Mouse (Mus musculus): ENCODE data around the gene Bcar3. TPM values are rescaled to one million over a fixed set of nuclear protein-coding genes. Genes with fewer than 3 reads are reported as not detected.

The Bcar3 gene
- polyA plus RNA-seq, 1 experiment: 26.3 TPM

DNA sequence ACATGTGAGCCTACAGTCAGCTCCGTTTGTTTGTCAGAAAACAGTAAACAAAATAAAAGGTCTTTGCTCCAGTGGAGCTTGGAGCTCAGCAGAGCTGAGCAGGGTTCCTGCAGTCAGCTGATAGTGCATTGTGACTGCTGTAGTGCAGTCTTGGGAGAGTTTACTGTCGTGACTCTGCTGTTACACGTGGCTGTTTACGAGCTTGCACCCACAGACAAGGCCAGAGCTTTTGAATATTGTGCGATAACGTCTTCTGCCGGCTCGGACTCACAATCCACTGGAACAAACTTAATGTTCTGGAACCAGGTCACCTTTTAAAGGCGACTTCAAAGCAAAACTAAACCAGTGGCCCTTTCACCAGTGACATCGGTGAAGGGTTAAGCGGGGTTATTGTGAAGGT lies 123.5 kb downstream of the Bcar3 start:
- Histone ChIP-seq H3K9me3 (replicated peaks; ENCODE audit: control insufficient read depth, insufficient read depth, low read length, poor library complexity, severe bottlenecking) (no peaks in the 10 kb centered on the region), H3K36me3 (ENCODE audit: control insufficient read depth, insufficient read depth, low read length, poor library complexity, severe bottlenecking) (no peaks in the 10 kb centered on the region), H3K27me3 (ENCODE audit: control insufficient read depth, insufficient read depth, low read length, poor library complexity, severe bottlenecking) (no peaks in the 10 kb centered on the region), H3K4me1 (ENCODE audit: control insufficient read depth, insufficient read depth, low read length) (peaks cover 5% of the 10 kb centered on the region), H3K4me3 (ENCODE audit: low read depth, low read length) (no peak overlapping the region), H3K9ac (ENCODE audit: low read depth, poor library complexity, severe bottlenecking) (no peak overlapping the region), H3K27ac (ENCODE audit: insufficient read depth, low read length) (no peak overlapping the region)
- no peak for TF ChIP-seq POLR2A (IDR thresholded peaks at IDR 0.05; ENCODE audit: insufficient read depth, low read length)
- TF ChIP-seq CTCF (IDR thresholded peaks at IDR 0.05; ENCODE audit: low read depth, low read length): no peak
- no peak for TF ChIP-seq EP300 (IDR thresholded peaks at IDR 0.05; ENCODE audit: insufficient read depth, low read depth, low read length)

DNA sequence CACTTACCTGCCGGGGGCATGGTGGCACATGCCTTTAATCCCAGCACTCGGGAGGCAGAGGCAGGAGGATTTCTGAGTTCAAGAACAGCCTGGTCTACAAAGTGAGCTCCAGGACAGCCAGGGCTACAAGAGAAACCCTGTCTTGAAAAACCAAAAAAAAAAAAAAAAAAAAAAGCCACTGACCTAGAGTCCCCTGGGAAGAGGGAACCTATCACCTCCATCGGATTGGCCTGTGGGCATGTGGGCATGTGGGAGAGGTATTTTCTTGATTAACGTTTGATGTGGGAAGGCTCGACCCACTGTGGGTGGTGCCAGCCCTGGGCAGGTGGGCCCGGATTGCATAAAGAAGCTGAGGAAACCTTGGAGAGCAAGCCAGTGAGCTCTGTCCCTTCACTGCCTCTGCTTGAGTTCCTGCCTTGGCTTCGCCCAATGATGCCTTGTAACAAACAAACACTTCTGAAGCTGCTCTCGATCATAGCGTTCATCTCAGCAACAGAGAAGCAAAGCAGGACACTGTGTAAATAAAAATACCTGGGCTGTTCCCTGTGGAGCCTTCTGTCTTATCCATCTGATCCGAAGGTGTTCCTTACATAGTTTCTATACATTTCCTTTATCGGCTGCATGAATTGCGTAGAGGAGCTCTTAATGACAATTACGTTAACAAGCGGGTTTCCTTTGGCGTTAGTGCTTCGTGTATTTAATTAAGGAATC lies 124.8 kb downstream of the Bcar3 start:
- Histone ChIP-seq H3K4me3 (ENCODE audit: low read depth, low read length) (no peak overlapping the region), H3K27me3 (ENCODE audit: control insufficient read depth, insufficient read depth, low read length, poor library complexity, severe bottlenecking) (no peaks in the 10 kb centered on the region), H3K9ac (ENCODE audit: low read depth, poor library complexity, severe bottlenecking) (no peak overlapping the region), H3K9me3 (replicated peaks; ENCODE audit: control insufficient read depth, insufficient read depth, low read length, poor library complexity, severe bottlenecking) (no peaks in the 10 kb centered on the region), H3K27ac (ENCODE audit: insufficient read depth, low read length) (no peak overlapping the region), H3K36me3 (ENCODE audit: control insufficient read depth, insufficient read depth, low read length, poor library complexity, severe bottlenecking) (no peaks in the 10 kb centered on the region), H3K4me1 (ENCODE audit: control insufficient read depth, insufficient read depth, low read length) (peaks cover 5% of the 10 kb centered on the region)
- TF ChIP-seq POLR2A (IDR thresholded peaks at IDR 0.05; ENCODE audit: insufficient read depth, low read length): no peak
- no peak for TF ChIP-seq CTCF (IDR thresholded peaks at IDR 0.05; ENCODE audit: low read depth, low read length)
- no peak for TF ChIP-seq EP300 (IDR thresholded peaks at IDR 0.05; ENCODE audit: insufficient read depth, low read depth, low read length)

DNA sequence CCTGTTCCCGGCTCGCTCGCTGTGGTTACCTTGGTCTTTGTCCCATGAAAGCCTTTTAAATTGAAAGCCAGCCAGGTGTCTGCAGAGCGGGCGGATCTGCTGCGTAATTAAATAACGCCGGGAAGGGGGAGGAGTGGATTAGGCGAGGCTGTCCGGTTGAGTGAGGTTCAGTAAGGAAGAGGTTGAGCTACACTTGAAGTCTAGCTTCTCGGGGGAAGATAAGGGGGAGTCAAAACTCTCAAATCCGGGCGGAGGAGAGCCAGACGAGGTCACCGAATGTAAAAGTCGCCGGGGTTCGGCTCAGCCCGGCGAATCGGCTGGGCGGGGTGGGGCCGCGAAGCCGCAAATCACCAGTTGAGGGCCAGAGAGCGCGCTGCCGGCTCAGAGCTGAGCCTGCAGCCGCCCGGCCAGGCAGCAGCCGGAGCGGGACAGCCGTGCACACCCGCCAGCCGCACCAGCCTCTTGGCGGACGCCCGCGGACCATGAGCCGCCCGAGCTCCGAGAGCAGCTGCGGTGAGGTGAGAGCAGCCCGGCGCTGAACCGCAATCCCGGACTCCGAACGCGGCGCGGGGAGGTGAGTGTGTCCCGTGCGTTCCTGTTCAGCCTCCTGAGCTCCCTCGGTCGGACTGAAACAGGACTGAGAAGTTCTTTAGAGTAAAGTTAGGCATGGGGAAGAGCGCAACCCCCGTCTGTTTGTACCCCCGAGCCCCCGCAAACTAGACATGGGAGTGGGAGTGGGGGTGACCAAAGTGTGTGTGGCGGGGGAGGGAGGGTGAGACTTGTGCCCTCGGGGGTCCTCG lies 125.9 kb downstream of the Bcar3 start:
- Histone ChIP-seq H3K9me3 (replicated peaks; ENCODE audit: control insufficient read depth, insufficient read depth, low read length, poor library complexity, severe bottlenecking) (no peaks in the 10 kb centered on the region), H3K27ac (ENCODE audit: insufficient read depth, low read length) (peak overlapping the region; percentile 74), H3K4me1 (ENCODE audit: control insufficient read depth, insufficient read depth, low read length) (peaks cover 4% of the 10 kb centered on the region), H3K36me3 (ENCODE audit: control insufficient read depth, insufficient read depth, low read length, poor library complexity, severe bottlenecking) (no peaks in the 10 kb centered on the region), H3K4me3 (ENCODE audit: low read depth, low read length) (peak overlapping the region; percentile 90), H3K27me3 (ENCODE audit: control insufficient read depth, insufficient read depth, low read length, poor library complexity, severe bottlenecking) (no peaks in the 10 kb centered on the region), H3K9ac (ENCODE audit: low read depth, poor library complexity, severe bottlenecking) (peak overlapping the region; percentile 89)
- TF ChIP-seq EP300 (IDR thresholded peaks at IDR 0.05; ENCODE audit: insufficient read depth, low read depth, low read length) (no peak), CTCF (IDR thresholded peaks at IDR 0.05; ENCODE audit: low read depth, low read length) (no peak), POLR2A (IDR thresholded peaks at IDR 0.05; ENCODE audit: insufficient read depth, low read length) (no peak)

DNA sequence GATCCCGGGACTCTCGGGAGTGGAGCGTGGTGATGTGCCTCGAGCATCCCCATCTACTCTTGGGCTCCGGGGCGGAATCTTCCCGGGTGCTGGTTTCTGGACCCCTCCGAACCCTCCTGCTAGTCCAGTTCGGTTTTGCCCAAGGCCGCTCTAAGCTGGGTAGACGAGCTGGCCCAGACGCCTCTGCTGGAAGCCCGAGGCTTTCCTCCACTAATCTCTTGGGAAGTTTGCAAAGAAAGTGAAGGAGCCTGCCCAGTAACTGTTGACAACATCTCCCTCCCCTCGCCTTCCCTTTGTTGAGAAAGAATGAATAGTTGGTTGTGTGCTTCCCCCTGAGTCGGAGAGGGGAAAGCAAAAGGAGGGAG lies 126.5 kb downstream of the Bcar3 start:
- Histone ChIP-seq H3K36me3 (ENCODE audit: control insufficient read depth, insufficient read depth, low read length, poor library complexity, severe bottlenecking) (no peaks in the 10 kb centered on the region), H3K4me1 (ENCODE audit: control insufficient read depth, insufficient read depth, low read length) (peaks cover 4% of the 10 kb centered on the region), H3K27ac (ENCODE audit: insufficient read depth, low read length) (no peak overlapping the region; the same call in 1 of the 2 replicates), H3K9me3 (replicated peaks; ENCODE audit: control insufficient read depth, insufficient read depth, low read length, poor library complexity, severe bottlenecking) (no peaks in the 10 kb centered on the region), H3K4me3 (ENCODE audit: low read depth, low read length) (peak overlapping the region; percentile 90), H3K9ac (ENCODE audit: low read depth, poor library complexity, severe bottlenecking) (peak overlapping the region; percentile 89), H3K27me3 (ENCODE audit: control insufficient read depth, insufficient read depth, low read length, poor library complexity, severe bottlenecking) (no peaks in the 10 kb centered on the region)
- no peak for TF ChIP-seq EP300 (IDR thresholded peaks at IDR 0.05; ENCODE audit: insufficient read depth, low read depth, low read length)
- no peak for TF ChIP-seq CTCF (IDR thresholded peaks at IDR 0.05; ENCODE audit: low read depth, low read length)
- no peak for TF ChIP-seq POLR2A (IDR thresholded peaks at IDR 0.05; ENCODE audit: insufficient read depth, low read length)

- Histone ChIP-seq H3K36me3 (ENCODE audit: control insufficient read depth, insufficient read depth, low read length, poor library complexity, severe bottlenecking) (no peaks in the 10 kb centered on the region), H3K4me1 (ENCODE audit: control insufficient read depth, insufficient read depth, low read length) (peaks cover 4% of the 10 kb centered on the region)
Observed at GRCm38 (mm10) chr3:122421042-122421702, 127.2 kb downstream of the Bcar3 start.

More at GRCm38 (mm10) chr3:122421042-122421702, 127.2 kb downstream of the Bcar3 start:
- Histone ChIP-seq H3K9ac (ENCODE audit: low read depth, poor library complexity, severe bottlenecking) (peak overlapping the region; percentile 89), H3K4me3 (ENCODE audit: low read depth, low read length) (peak overlapping the region; percentile 23; the same call in 1 of the 2 replicates), H3K27me3 (ENCODE audit: control insufficient read depth, insufficient read depth, low read length, poor library complexity, severe bottlenecking) (no peaks in the 10 kb centered on the region), H3K9me3 (replicated peaks; ENCODE audit: control insufficient read depth, insufficient read depth, low read length, poor library complexity, severe bottlenecking) (no peaks in the 10 kb centered on the region), H3K27ac (ENCODE audit: insufficient read depth, low read length) (no peak overlapping the region)
- TF ChIP-seq CTCF (IDR thresholded peaks at IDR 0.05; ENCODE audit: low read depth, low read length) (no peak), EP300 (IDR thresholded peaks at IDR 0.05; ENCODE audit: insufficient read depth, low read depth, low read length) (no peak), POLR2A (IDR thresholded peaks at IDR 0.05; ENCODE audit: insufficient read depth, low read length) (no peak)
